Mouse (Mus musculus) mature B cell (primary cell): ENCODE measurements around the gene Slc36a3.

ENCODE experiments used
- in situ Hi-C: fragments of 300-500 bp; cut with MboI; formaldehyde crosslinking; loops from 2 replicates; pipeline ENCODE4 v1.14.3; 2019

The Slc36a3 gene

GRCm38 (mm10) chr11:55151608-55152007 is at the start of gene Slc36a3:
Gene Slc36a3 (minus strand): TSS chr11:55151708.
- in situ Hi-C loops = no loop called here

- in situ Hi-C loops = no loop called here
These were observed 46.4 kb upstream of the Slc36a3 start for GRCm38 (mm10) chr11:55197740-55198510.

GRCm38 (mm10) chr11:55197086-55197485 is 45.6 kb upstream of the Slc36a3 start:
- in situ Hi-C loops = no loop called here

- in situ Hi-C loops = no loop called here
These were observed 38.7 kb upstream of the Slc36a3 start for GRCm38 (mm10) chr11:55190216-55190615.

GRCm38 (mm10) chr11:55187777-55188176 is 36.3 kb upstream of the Slc36a3 start:
- in situ Hi-C loops = no loop called here

- in situ Hi-C loops = no loop called here
These were observed 35.8 kb upstream of the Slc36a3 start for GRCm38 (mm10) chr11:55187292-55187691.

- in situ Hi-C loops = no loop called here
These were observed 33.3 kb upstream of the Slc36a3 start, which contains the start of gene Slc36a2 for GRCm38 (mm10) chr11:55184733-55185291. Gene Slc36a2 (minus strand): TSS chr11:55185077.

GRCm38 (mm10) chr11:55184246-55184645 is 32.7 kb upstream of the Slc36a3 start:
- in situ Hi-C loops = no loop called here

GRCm38 (mm10) chr11:55183124-55183523 is 31.6 kb upstream of the Slc36a3 start:
- in situ Hi-C loops = no loop called here

- in situ Hi-C loops = no loop called here
These were observed 28.3 kb upstream of the Slc36a3 start for GRCm38 (mm10) chr11:55179856-55180255.

- in situ Hi-C loops = no loop called here
These were observed 27.3 kb upstream of the Slc36a3 start for GRCm38 (mm10) chr11:55178830-55179229.

- in situ Hi-C loops = no loop called here
These were observed 19.0 kb upstream of the Slc36a3 start for GRCm38 (mm10) chr11:55170501-55170900.

GRCm38 (mm10) chr11:55168914-55169313 is 17.4 kb upstream of the Slc36a3 start:
- in situ Hi-C loops = no loop called here

GRCm38 (mm10) chr11:55168504-55168903 is 17.0 kb upstream of the Slc36a3 start:
- in situ Hi-C loops = no loop called here

GRCm38 (mm10) chr11:55165748-55166147 is 14.2 kb upstream of the Slc36a3 start:
- in situ Hi-C loops = no loop called here

GRCm38 (mm10) chr11:55164723-55165122 is 13.2 kb upstream of the Slc36a3 start:
- in situ Hi-C loops = no loop called here

GRCm38 (mm10) chr11:55162670-55163069 is 11.2 kb upstream of the Slc36a3 start:
- in situ Hi-C loops = no loop called here

GRCm38 (mm10) chr11:55158785-55159359 is 7.4 kb upstream of the Slc36a3 start:
- in situ Hi-C loops = loop anchor here (5.0 kb wide), 1 partner anchor 117 kb away; no protein-coding TSS in a partner anchor

GRCm38 (mm10) chr11:55155070-55155421 is 3.5 kb upstream of the Slc36a3 start:
- in situ Hi-C loops = loop anchor here (5.0 kb wide), 1 partner anchor 113 kb away; no protein-coding TSS in a partner anchor

GRCm38 (mm10) chr11:55154398-55155069 is 3.0 kb upstream of the Slc36a3 start:
- in situ Hi-C loops = loop anchor here (5.0 kb wide), 1 partner anchor 112 kb away; no protein-coding TSS in a partner anchor

GRCm38 (mm10) chr11:55148461-55148860 is 3.0 kb downstream of the Slc36a3 start:
- in situ Hi-C loops = no loop called here

- in situ Hi-C loops = no loop called here
These were observed 4.1 kb downstream of the Slc36a3 start for GRCm38 (mm10) chr11:55147423-55147822.
